Mouse (Mus musculus) spleen, postnatal 36 days (tissue): ENCODE measurements around the gene Vdr.
"Not testable (repeated sequence)": the region's sequence is repeated elsewhere in the genome, so short reads cannot be mapped to it uniquely, and the experiment has no call there.

Source experiments
- DNase-seq, 2 experiments: peaks; one replicate each; pipeline ENCODE4 v3.0.0; 2022; ENCODE audit warnings: low spot score in 2 of 2, mixed read lengths in 1 of 2

Gene Vdr

DNA sequence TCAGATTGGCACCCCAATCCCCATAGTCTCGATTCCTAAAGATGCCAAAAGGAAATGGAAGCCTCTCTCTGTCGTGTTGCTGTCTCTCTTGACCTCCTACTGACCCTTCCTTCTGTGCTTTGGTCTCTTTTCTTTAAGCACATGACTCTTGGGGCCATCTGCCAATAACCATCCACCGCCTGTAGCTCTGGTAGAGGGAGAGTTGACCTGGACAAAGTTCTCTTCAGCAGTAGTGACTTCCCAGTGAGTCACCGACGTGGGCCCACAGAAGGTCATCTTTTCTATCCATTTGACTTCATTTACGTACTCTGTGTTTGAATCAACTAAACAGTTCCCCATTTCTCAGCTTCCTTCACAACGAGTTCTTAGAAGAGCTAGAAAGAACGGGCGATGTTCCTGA lies 30.0 kb downstream of the Vdr start:
- no peak for DNase-seq

DNA sequence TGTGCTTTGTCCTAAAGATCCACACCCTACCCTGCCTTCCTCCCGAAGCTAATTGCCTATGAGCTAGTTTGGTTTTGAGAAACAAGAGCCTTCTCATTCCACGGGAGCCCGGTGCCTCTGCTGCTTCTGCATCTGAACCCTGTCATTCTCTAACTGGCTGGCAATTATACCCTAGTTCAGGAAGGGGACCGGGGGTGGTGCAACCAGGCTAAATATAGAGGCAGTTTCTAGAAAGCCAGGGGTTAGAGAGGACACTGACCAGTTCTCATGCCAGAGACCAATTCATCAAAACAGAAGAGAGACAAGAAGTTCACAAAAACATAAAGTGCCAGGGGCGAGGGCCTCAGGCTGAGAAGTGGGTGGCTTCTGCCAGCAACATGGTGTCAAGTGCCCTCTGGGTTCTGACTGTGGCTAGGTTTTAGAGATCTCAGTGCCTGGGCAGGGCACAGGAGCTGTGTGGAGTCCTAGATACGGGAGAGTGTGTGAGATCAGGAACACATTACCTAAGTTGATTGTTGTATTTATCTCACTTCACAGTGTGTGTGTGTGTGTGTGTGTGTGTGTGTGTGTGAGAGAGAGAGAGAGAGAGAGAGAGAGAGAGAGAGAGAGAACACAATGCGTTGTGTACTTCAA lies 31.6 kb downstream of the Vdr start:
- DNase-seq: no peak

DNA sequence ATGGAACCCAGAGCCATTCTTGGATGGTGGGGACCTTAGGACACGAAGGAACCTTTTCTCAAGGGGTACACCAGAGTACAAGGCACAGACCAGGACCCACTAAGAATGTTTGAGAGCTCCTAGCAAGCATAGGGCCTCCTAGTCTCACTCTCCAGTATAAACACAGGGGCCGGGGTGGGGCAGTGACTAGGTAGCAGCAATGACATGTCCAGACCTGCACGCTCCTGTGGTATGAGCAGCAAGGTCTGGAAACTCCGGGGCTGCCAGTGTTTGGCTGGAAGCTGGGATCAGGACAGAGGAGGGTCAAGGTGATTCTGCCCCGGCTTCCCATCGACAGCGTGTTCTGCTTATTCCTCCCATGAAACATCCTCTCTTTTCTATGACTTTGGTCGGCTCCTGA lies 34.6 kb downstream of the Vdr start:
- no peak for DNase-seq

DNA sequence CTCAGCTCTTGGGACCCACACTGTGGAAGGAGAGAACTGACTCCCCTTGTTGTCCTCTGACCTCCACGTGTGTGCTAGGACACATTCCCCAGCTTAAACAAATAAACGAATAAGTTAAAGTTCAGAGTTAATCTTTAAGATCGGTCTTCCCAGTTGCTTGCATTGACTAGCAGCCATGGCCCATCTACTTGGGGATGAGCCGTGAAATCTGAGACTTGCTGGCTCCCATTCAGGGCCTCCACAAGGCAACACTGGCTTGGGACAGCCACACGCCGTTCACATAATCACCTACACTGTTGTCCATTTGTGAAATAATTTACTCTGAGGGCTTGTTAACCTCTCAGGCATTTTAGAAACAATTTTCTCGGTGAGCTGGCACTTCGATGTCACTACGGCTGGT lies 36.7 kb downstream of the Vdr start:
- no peak for DNase-seq

DNA sequence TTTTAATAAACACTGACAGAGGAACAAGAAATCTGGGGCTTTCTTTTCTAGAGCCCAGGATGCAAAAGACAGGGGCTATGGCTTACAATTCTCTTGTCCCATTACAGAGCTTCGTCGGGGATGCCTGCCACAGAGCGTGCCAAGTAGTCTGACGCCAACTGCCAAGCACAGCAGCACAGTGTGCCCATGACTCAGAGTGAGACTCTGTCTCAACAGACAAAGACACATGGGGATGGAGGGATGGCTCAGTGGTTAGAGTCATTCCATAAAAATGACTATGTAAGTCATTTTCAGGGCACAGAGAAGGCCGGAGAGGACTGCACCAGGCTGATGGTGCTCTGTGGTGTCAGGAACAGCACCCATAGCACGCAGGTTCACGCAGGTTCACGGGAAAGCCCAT lies 38.3 kb downstream of the Vdr start:
- no peak for DNase-seq

DNA sequence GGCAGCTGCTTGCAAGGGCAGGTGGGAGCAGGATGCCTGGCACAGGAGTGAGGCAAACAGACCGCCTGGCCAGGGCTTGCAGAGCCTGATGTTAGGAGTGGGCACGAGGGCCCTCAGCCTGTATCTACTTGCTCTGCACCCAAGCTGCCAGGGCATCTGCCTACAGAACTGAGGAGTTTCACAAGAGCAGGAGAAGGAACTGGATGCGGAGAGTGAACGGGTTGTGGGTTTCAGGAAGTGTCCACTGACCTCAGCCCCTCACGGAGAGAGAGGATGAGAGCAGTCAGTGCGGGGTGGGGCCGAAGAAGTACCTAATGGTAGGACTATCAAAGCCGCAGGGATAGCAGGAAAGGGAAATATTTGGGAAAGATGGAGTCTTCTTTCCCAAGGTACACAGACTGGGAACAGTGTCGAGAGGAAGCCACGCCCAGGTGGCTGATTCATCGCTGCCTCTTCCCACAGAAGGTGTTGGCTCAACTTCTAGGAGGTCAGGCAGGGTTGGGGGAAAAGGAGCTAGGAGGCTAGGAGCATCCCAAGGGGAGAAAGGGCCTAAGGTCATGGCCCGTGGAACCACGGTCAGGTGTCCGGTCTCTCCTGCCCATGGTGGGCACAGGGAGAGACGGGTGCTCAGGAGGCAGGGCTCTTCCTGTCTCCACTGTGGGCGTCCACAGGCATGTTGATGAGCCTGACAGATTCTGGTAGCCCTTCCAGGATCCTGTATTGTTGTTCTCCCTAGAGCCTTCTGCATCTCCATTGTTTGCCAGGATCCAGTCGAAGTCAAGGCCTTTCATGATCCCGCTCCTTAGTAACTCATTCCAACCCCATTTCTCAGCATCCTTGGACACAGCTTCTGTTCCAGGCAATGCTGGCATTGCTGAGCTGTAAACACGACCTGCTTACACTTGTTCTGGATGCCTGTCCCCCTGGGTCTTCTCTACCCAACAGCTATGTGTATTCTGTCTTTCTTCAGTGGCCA lies 39.1 kb downstream of the Vdr start:
- DNase-seq: no peak

DNA sequence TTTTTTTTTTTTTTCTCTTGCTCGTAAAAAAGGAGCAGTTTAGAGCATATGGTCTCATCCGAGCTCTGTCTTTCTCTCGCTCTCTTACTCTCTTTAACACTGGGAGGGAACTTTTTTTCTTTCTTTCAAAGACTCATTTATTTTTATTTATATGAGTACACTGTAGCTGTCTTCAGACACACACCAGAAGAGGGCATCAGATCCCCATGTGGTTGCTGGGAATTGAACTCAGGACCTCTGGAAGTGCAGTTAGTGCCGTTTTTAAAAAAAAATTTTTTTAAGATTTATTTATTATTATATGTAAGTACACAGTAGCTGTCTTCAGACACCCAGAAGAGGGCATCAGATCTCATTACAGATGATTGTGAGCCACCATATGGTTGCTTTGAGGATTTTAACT lies 40.3 kb downstream of the Vdr start:
- not testable (repeated sequence) for DNase-seq

DNA sequence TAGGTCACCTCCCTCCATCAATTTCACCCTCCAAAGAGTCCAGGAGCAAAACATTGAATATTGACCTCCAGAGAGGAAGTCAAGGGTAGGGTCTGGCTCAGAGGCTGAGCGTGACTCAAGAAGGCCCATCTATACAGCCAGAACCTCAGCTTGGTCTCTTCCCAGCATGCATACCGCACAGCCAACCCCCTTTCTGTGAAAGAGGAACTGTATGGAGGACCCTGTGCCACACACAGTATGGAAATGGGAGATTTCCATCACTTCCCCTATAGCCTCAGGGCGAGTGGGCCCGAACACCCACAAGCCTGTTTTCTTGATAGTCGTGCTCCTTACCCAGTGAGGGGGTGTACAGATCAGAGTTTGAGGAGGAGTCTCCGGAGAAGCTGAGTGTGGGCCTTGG lies 41.4 kb downstream of the Vdr start:
- no peak for DNase-seq

DNA sequence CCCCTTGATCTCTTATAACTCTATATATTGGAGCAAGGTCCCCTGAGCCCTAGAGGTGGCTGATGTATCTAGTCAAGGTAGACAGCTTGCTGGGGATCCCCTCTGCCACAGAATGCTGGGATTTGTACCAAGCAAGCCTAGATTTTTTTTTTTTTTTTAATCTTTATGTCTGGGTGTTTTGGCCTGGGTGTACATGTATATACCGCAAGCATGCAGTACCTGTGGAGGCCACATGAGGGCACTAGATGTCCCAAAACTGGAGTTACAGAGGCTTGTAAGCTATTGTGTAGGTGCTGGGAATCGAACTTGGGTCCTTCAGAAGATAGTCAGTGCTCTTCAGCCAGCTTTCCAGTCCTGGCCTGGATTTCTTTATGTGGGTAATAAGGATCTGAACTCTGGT lies 44.4 kb downstream of the Vdr start:
- no peak for DNase-seq

DNA sequence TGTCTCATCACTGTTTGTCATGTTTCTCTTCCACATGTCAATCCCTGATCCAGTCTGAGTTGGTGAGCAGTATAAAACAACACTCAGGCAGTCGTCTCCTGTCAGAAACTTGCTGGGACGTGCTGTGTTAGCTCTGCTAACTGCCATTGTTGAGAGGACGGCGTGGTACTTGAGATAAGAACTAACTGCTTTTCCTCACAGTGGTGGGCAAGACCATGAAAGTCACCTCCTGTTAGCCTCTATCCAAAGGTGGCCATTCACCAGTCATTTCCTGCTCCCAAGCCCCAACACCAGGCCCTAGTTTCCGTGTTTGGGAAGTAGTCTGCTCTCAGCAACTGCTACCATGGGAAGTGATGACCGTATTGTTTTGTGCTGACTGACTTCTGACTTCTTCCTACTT lies 45.3 kb downstream of the Vdr start:
- no peak for DNase-seq

DNA sequence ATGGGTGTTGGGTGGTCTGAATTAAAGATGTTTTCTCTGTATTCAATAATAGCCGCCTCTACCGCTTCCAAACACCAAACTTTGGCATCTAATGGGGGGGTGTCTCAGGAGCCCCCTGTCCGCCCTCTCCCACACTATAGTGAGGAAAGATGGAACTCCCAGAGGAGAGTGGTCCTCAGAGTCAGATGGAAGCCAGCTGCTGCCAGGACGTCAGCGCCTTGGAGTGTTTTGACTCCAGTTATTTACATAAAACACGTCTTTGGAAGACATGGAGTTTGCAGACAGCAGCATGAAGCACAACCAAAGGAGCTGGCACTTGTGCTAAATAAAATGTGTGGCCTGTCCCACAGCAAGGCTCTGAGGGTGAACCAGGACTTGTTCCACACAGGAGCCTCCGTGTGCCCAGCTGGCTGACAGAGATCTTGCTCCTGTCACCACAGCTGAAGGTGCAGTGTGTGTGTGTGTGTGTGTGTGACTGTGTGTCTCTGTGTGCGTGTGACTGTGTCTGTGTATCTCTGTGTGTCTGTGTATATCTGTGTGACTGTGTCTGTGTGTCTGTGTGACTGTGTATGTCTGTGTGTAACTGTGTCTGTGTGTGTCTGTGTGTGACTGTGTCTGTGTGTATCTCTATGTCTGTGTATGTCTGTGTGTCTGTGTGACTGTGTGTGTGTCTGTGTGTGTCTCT lies 45.9 kb downstream of the Vdr start:
- DNase-seq: no peak

DNA sequence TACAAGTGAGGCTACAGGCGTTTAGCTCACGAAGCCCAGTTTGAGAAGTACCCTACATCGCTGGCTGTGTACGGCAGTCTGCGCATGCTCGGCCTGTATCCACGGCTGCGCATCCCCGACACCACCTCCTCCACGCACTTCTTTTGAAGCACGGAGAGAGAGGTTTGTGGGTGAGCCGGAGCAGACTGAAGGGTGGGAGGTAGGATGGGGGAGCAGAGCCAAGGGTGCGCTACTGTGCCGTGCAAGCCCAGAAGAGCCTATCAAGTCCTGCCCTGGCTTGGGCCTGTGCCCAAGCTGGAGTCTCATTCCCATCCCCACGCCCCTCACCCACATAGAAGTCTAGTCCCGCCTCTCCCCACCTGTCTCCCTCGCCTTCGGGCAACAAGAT lies 46.9 kb downstream of the Vdr start:
- DNase-seq: no peak

DNA sequence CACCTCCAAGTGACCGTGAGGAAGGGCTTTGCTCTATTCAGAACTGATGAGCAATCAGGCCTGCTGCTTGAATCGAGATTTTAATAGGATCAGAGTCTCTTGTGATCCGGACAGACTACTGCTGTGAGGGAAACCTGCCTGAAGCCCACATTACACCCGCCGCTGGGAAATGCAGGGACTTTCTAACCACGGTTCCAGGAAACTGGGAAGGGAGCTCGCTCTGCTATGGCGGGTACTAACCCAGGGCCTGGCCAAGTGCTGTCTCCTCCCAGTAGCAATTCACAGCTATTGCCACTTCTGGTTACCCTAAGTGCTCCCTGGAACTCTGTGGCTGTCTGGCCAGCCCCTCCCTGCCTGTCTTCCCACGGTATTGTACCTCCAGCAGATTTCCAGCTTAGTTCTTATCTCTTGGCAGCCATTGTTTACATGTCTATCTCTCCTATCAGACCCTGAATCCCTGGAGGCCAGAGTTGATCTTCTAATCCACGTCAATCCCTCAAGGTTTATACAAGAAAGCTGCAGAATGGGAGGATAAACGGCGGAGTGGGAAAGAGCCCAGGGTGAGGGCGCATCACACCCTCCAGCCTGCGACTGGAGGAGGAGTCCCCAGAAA lies 47.4 kb downstream of the Vdr start:
- DNase-seq: no peak

DNA sequence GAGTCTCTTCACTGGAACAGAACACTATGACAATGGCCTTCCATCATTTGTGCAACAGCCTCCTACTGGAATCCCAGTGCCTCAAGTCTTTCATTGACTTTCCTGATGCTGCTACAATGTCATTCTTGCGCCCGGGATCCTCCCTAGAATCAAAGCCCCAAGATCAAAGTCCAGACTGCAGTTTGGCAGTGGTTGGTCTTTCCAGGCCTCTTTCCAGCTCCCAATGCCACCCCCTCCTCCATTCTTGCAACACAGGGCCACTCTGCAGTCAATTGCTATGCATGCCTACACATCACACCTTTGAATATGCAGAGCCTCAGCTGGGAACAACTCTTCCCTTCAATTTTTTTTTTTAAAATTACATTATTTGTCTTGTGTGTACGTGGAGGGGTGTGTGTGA lies 50.1 kb downstream of the Vdr start:
- DNase-seq: no peak

DNA sequence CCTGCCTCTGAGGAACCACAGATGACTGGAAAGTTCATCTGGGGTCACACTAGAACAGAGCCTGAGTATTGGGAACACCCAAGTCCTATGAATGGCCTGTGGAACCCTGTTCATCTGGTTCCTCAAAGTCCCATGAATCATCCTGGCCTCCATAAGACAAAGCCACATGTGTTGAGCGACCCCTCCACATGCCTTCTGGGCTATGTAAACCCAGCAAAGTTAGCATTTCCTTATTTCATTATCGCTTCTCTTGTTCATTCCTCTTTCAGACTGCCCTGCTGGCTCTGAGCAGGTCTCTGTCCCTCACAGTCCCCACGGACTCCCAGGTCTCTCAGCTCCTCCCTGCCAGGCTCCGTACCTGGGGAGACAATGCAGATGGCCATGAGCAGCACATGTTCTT lies 52.0 kb downstream of the Vdr start:
- no peak for DNase-seq

DNA sequence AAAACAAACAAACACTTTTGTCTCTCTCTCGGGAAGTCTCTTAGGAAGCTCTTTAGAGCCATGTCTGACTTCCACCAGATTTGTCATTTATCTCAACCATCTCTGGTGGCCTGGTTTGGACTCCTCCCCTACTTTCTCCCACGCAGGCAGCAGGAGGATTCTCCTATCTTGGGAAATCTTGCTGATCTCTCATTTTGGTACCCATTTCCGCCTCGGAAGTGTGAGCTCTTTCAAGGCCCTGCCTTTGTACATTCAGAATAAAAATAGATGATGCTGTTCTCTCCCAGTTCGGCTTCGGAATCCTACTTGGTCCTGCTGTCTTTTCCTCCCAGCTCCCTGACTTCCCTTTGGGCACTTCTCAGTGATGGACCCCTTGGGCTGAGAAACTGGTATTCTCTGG lies 55.9 kb downstream of the Vdr start:
- no peak for DNase-seq

DNA sequence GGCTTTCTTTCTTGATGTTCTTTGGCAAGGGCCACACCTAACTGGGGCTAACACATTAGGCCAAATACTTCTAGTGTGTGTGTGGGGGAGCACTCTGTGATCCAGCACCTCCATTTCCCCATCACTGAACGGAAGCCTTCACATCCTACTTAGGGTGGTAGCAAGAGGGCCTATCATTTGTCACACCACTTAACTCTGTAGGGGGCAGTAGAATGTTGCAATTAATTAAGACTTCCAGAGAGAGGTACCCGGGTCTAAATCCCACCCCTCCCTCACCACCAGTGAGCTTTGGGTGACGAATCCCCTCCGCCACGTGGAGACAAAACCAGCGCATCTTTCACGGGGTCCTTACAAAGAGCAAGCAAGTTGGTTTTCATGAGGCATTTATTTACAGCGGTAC lies 56.4 kb downstream of the Vdr start:
- no peak for DNase-seq

DNA sequence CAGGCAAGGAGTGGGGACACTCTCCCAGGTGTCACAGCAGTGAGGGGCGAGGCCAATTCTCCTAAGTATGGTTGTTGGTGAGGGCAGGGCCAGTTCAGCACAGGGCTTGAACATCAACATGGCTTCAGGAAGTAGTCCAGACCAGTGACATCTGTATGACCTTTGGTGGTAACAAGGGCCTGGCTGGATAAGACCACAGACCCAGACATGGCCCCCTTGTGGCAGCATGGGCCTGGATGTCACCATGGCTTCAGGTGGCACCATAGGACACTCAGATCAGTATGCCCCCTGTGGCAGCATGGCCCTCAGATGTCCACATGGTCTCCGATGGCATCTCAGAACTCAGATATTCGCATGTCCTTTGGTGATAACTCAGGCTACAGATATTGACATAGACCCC lies 58.1 kb downstream of the Vdr start:
- no peak for DNase-seq

DNA sequence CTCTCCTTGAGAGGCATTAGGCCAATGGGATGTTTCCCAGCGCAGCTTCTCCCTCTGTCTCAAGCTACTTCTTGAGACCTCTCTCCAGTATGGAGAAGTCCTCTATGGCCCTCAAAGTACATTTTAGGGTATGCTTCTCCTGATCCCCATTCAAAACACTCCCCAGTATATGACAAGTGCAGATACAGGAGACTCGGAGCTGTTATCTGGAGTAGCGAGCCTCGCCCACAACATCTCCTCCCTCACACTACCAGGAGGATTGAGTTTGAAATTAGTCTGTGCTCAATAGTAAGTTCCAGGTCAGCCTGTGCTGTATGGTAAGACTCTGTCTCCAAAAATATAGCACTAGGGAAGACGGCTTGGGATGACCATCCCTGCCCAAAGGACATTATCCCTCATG lies 59.4 kb downstream of the Vdr start:
- no peak for DNase-seq

DNA sequence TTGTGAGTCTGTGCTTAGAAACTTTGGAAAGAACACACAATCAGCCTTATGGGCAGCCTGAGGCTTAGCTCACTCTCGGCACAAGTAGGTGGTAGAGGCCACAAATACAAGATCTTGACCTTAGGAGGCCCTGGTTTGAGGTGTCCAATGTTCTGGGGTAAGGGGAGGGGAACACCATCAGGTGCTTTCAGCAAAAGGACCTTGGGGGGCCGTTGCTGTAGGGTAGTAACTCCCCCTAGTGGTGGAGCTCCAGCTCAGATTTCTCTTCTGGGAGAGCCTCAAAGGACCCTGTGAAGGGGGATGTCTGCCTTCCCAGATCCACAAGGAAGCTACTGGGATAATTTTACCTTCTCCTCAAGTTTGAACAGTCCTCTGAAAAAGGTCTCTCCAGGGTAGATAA lies 60.0 kb downstream of the Vdr start:
- peak in 1 of 2 experiments; percentile 45 for DNase-seq

DNA sequence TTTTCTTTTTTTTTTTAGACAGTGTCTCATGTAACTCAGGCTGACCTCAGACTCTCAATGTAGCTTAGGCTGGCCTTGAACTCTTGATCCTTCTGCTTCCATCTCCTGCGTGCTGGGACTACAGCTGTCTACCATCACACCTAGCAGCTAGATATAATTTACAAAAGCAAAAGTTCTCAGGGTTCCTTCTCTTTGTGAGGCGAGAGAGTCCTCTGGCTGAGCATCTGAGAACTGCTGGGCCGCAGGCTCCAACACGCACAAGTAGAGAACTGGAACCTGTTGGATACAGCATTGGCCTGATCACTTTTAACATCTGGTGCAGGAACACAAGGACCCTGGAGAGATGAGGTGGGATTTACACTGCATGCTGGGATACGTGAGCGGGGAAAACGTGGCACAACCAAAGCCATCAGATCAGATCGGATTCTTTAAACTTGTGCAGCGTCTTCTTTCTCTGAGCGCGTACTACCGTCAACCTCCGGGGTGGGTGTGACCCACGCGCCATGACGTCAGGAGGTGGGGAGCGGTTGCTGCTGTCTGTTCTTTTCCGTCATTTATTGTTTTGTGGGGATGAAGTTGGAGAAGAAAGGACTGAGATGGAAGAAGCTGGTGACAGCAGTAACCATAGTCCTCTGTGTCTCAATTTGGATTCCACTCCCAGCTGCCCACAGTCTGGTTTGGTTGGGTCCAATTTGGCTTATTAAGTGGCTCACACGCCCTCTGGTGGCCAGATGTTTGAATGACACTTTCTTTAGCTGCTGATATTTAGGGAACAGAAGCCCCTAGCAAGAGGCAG lies 61.1 kb downstream of the Vdr start:
- DNase-seq: peak; percentile 76 to 85

DNA sequence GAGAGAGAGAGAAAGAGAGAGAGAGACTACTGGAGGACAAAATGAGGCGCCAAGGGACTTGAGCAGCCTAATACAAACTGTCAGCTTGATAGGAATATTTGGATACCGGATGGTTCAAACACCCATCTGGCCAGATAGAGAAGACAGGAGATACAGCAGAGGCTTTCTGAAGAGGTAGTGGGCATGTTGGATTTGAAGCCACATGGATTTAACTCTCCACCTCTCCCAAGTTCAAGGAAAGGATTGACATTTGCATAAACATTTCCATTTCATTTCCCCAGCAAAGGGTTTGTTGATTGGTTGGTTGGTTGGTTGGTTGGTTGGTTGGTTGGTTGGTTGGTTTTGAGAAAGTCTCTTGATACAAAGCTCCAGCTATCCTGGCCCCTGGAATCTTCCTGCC lies 62.6 kb downstream of the Vdr start:
- no peak for DNase-seq
